Mouse (Mus musculus): Measurements from ENCODE around the gene Cxcl13.

DNA sequence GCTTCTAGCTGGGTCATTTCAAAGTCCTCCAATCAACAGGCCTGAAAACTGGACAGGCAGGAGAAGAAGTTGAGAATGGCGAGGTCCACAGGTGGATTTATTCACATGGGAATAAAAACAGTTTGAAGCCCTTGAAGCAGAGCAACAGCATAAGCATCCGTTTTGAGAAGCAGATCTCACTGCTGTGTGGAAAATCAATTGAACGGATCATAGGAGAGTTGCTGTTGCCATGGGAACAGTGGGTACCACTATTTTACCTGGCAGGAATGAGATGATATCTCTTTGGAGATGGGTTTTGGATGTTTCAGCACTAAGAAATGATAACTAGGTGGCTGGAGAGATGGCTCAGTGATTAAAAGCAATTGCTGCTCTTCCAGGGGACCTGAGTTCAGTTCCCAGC, 8.1 kb upstream of the Cxcl13 start:
- TF ChIP-seq CTCF (IDR thresholded peaks at IDR 0.05; ENCODE audit: borderline replicate concordance, extremely low read depth, insufficient read depth, insufficient read length) (no peak), POLR2A (IDR thresholded peaks at IDR 0.05; ENCODE audit: borderline replicate concordance, extremely low read depth, insufficient read depth, insufficient read length, poor library complexity, severe bottlenecking) (no peak)

Measured in brain, embryonic 14.5 days (tissue).